ENCODE assay signal across 22 mouse cellular contexts in the genomic region with DNA sequence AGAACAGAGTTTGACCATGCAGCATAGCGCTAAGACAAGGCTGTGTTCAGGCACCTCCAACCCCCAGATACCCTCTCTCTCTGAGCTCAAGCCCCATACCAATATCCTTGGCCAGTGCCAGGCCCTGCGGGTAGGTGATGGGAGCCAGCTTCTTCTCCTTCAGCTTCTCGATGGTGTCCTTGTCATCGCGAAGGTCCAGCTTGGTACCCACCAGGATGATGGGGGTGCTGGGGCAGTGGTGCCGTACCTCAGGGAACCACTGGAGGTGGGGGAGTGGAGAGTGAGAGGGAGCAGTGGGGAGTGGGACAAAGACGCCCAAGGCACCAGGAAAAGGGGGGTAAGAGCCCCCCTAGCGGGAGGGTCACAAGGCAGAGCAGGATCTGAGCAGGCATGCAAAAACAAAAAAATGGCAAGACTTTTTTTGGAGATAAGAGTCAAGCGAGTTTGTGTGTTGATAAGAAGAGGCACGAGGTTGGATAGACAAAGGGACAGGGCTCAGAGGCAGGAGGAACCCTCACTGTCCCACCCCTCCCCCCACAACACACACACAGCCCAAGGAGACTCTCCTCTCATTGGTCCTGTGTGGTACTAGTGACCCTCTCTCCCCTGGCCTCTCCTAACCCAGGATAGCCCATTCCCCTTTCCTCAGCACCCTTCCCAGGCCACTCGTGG. TPM values are rescaled to one million over a fixed set of nuclear protein-coding genes. Genes with fewer than 3 reads are reported as not detected.
DNase-seq lines count a peak whose midpoint lies in the region; ATAC-seq lines count a peak whose summit lies in the region.
"Had no signal": no experiment of that assay in that cellular context is flagged by ENCODE, and none has a peak within 500 bp of the region (broad histone marks: within the 10 kb centered on the region; RNA-seq: fewer than 3 reads in every experiment).

No protein-coding gene starts in this region.

- peak overlapping the region; percentile 55 for H3K4me2 ChIP-seq in liver, embryonic 12.5 days
- no peak overlapping the region for H3K4me2 ChIP-seq in midbrain, embryonic 11.5 days
- H3K4me2 ChIP-seq: heart, embryonic 12.5 days; hindbrain, embryonic 15.5 days; kidney, embryonic 15.5 days; limb, embryonic 12.5 days; lung, embryonic 14.5 days had no signal

- H3K4me3 ChIP-seq in heart, embryonic 10.5 days: no peak overlapping the region
- H3K4me3 ChIP-seq in liver, embryonic 12.5 days: peak overlapping the region; percentile 7; the same call in 1 of the 2 replicates
- H3K4me3 ChIP-seq in midbrain, embryonic 11.5 days (ENCODE audit: low read depth, low read length): no peak overlapping the region
- H3K4me3 ChIP-seq: heart, embryonic 12.5 days; hindbrain, embryonic 15.5 days; kidney, embryonic 15.5 days; limb, embryonic 12.5 days had no signal

- no peaks in the 10 kb centered on the region for H3K36me3 ChIP-seq in heart, embryonic 10.5 days
- H3K36me3 ChIP-seq in liver, embryonic 12.5 days: peaks cover 49% of the 10 kb centered on the region
- no peaks in the 10 kb centered on the region for H3K36me3 ChIP-seq in midbrain, embryonic 11.5 days (ENCODE audit: control insufficient read depth, insufficient read depth, low read length)
- H3K36me3 ChIP-seq: heart, embryonic 12.5 days; hindbrain, embryonic 15.5 days; kidney, embryonic 15.5 days; limb, embryonic 12.5 days had no signal

- WGBS in heart, embryonic 10.5 days: 57% methylated on average over 11 of the region's 11 CpGs
- 32% methylated on average over 11 of the region's 11 CpGs for WGBS in liver, embryonic 12.5 days (ENCODE audit: insufficient replicate concordance)
- WGBS in midbrain, embryonic 11.5 days: 77% methylated on average over 11 of the region's 11 CpGs

- peak overlapping the region; percentile 42 for H3K9ac ChIP-seq in liver, embryonic 12.5 days
- H3K9ac ChIP-seq in midbrain, embryonic 11.5 days (ENCODE audit: low read length): no peak overlapping the region
- H3K9ac ChIP-seq: heart, embryonic 12.5 days; hindbrain, embryonic 15.5 days; kidney, embryonic 15.5 days; limb, embryonic 12.5 days; lung, embryonic 14.5 days had no signal

- H3K27me3 ChIP-seq in heart, embryonic 10.5 days (ENCODE audit: insufficient read depth, poor library complexity, severe bottlenecking): no peaks in the 10 kb centered on the region
- no peaks in the 10 kb centered on the region for H3K27me3 ChIP-seq in liver, embryonic 12.5 days (replicated peaks)
- no peaks in the 10 kb centered on the region for H3K27me3 ChIP-seq in midbrain, embryonic 11.5 days (ENCODE audit: control insufficient read depth, insufficient read depth, low read length)
- H3K27me3 ChIP-seq: heart, embryonic 12.5 days; hindbrain, embryonic 15.5 days; kidney, embryonic 15.5 days; limb, embryonic 12.5 days had no signal

- intact Hi-C loops in heart, postnatal 36 days (cut with DNase I): no loop called here

- peak; percentile 81 for ATAC-seq in liver, embryonic 12.5 days
- peak; percentile 46 for ATAC-seq in megakaryocyte-erythroid progenitor cell, adult 5-6 weeks (replicated peaks; ENCODE audit: low FRiP score, low TSS enrichment, poor library complexity, severe bottlenecking)
- ATAC-seq in midbrain, embryonic 11.5 days (ENCODE audit: low FRiP score): no peak
- ATAC-seq: intestine, embryonic 16.5 days had no signal

- H3K4me1 ChIP-seq in heart, embryonic 10.5 days: peaks cover 36% of the 10 kb centered on the region
- peaks cover 64% of the 10 kb centered on the region for H3K4me1 ChIP-seq in liver, embryonic 12.5 days
- H3K4me1 ChIP-seq in midbrain, embryonic 11.5 days (ENCODE audit: control insufficient read depth, insufficient read depth, low read length): no peaks in the 10 kb centered on the region
- H3K4me1 ChIP-seq: hindbrain, embryonic 15.5 days; limb, embryonic 12.5 days had no signal

- no peaks in the 10 kb centered on the region for H3K9me3 ChIP-seq in heart, embryonic 10.5 days
- H3K9me3 ChIP-seq in liver, embryonic 12.5 days (replicated peaks): no peaks in the 10 kb centered on the region
- no peaks in the 10 kb centered on the region for H3K9me3 ChIP-seq in midbrain, embryonic 11.5 days (ENCODE audit: control insufficient read depth, low read length)
- H3K9me3 ChIP-seq: heart, embryonic 12.5 days; hindbrain, embryonic 15.5 days; kidney, embryonic 15.5 days; limb, embryonic 12.5 days had no signal

- peak overlapping the region; percentile 52 for H3K27ac ChIP-seq in heart, embryonic 10.5 days
- H3K27ac ChIP-seq in liver, embryonic 12.5 days: peak overlapping the region; percentile 82
- H3K27ac ChIP-seq in midbrain, embryonic 11.5 days (ENCODE audit: low read depth, low read length): no peak overlapping the region
- H3K27ac ChIP-seq: hindbrain, embryonic 15.5 days; kidney, embryonic 15.5 days; limb, embryonic 12.5 days had no signal

- no peak for DNase-seq in heart, embryonic 10.5 days (ENCODE audit: low spot score)
- DNase-seq in heart, postnatal 36 days: no peak
- peak; percentile 44 for DNase-seq in thymus, postnatal 14 days
- no peak for DNase-seq in thymus, adult 18-20 months
- no peak for DNase-seq in midbrain, embryonic 11.5 days (ENCODE audit: low spot score, missing footprints)
- no peak for DNase-seq in embryo, embryonic 11 days
- DNase-seq: cerebellum, adult 9-11 months; heart, postnatal 14 days; kidney, postnatal 4 days; layer of hippocampus, adult 9-11 months; lung, embryonic 14.5 days; right cerebral cortex, postnatal 25 days had no signal

RNA-seq across cellular contexts. Expression of gene Rac2, which starts 7.7 kb away (rescaled TPM):
- 5.9 and 13.0 TPM in 2 replicates for polyA plus RNA-seq in heart, embryonic 10.5 days (2016; fragmentation: Nextera tagmentation; extraction: Ambion mirVana)
- 1 to 10 TPM; 2.7 to 7.4 TPM for total RNA-seq in heart, postnatal 36 days (2021)
- polyA plus RNA-seq in liver, embryonic 12.5 days (2016; fragmentation: Nextera tagmentation; extraction: Ambion mirVana): 87.7 and 90.9 TPM in 2 replicates
- total RNA-seq in megakaryocyte-erythroid progenitor cell, adult 5-6 weeks (2014; fragmentation: Nextera tagmentation): 134 and 169 TPM in 2 replicates
- total RNA-seq in megakaryocyte-erythroid progenitor cell, adult 5-6 weeks (2017): 33.0 and 80.9 TPM in 2 replicates
- polyA plus RNA-seq in midbrain, embryonic 11.5 days (2014; fragmentation: Nextera tagmentation; extraction: Ambion mirVana): 4.3 and 8.5 TPM in 2 replicates

RNA-seq across cellular contexts. Expression of gene Sstr3, which starts 20.4 kb away (rescaled TPM):
- polyA plus RNA-seq in heart, embryonic 10.5 days (2016; fragmentation: Nextera tagmentation; extraction: Ambion mirVana): 0.12 TPM in 1 of 2 replicates, not detected in the other
- not detected for total RNA-seq in heart, postnatal 36 days (2021)
- polyA plus RNA-seq in liver, embryonic 12.5 days (2016; fragmentation: Nextera tagmentation; extraction: Ambion mirVana): 0.02 TPM in 1 of 2 replicates, not detected in the other
- not detected in 2 replicates for total RNA-seq in megakaryocyte-erythroid progenitor cell, adult 5-6 weeks (2014; fragmentation: Nextera tagmentation)
- not detected in 2 replicates for total RNA-seq in megakaryocyte-erythroid progenitor cell, adult 5-6 weeks (2017)
- polyA plus RNA-seq in midbrain, embryonic 11.5 days (2014; fragmentation: Nextera tagmentation; extraction: Ambion mirVana): not detected in 2 replicates
- total RNA-seq: gastrocnemius, adult 18-20 months; granulocyte monocyte progenitor cell, adult 5-6 weeks; heart, postnatal 14 days had no signal
- polyA plus RNA-seq: macrophage had no signal

RNA-seq across cellular contexts. Expression of gene Cyth4, which starts 31.9 kb away (rescaled TPM):
- polyA plus RNA-seq in heart, embryonic 10.5 days (2016; fragmentation: Nextera tagmentation; extraction: Ambion mirVana): 2.3 and 5.0 TPM in 2 replicates
- total RNA-seq in heart, postnatal 36 days (2021): 1 to 10 TPM; 5.3 to 7.7 TPM
- polyA plus RNA-seq in liver, embryonic 12.5 days (2016; fragmentation: Nextera tagmentation; extraction: Ambion mirVana): 15.2 and 15.3 TPM in 2 replicates
- total RNA-seq in megakaryocyte-erythroid progenitor cell, adult 5-6 weeks (2014; fragmentation: Nextera tagmentation): 7.0 and 18.8 TPM in 2 replicates
- 12.9 and 13.1 TPM in 2 replicates for total RNA-seq in megakaryocyte-erythroid progenitor cell, adult 5-6 weeks (2017)
- polyA plus RNA-seq in midbrain, embryonic 11.5 days (2014; fragmentation: Nextera tagmentation; extraction: Ambion mirVana): 2.0 and 2.7 TPM in 2 replicates

RNA-seq across cellular contexts. Expression of gene C1qtnf6, which starts 33.7 kb away (rescaled TPM):
- polyA plus RNA-seq in heart, embryonic 10.5 days (2016; fragmentation: Nextera tagmentation; extraction: Ambion mirVana): 19.0 and 28.4 TPM in 2 replicates
- total RNA-seq in heart, postnatal 36 days (2021): 10 to 100 TPM; 26.2 to 41.8 TPM
- polyA plus RNA-seq in liver, embryonic 12.5 days (2016; fragmentation: Nextera tagmentation; extraction: Ambion mirVana): 5.2 and 5.6 TPM in 2 replicates
- total RNA-seq in megakaryocyte-erythroid progenitor cell, adult 5-6 weeks (2014; fragmentation: Nextera tagmentation): 3.1 and 6.9 TPM in 2 replicates
- total RNA-seq in megakaryocyte-erythroid progenitor cell, adult 5-6 weeks (2017): 0.14 and 1.7 TPM in 2 replicates
- polyA plus RNA-seq in midbrain, embryonic 11.5 days (2014; fragmentation: Nextera tagmentation; extraction: Ambion mirVana): 10.5 and 12.1 TPM in 2 replicates
